27 mouse cellular contexts compared by ENCODE assay signal in genomic region chr3:144625691-144626090, GRCm38 (mm10). TPM values are rescaled to one million over a fixed set of nuclear protein-coding genes. Genes with fewer than 3 reads are reported as not detected.
DNase-seq lines count a peak whose midpoint lies in the region; ATAC-seq lines count a peak whose summit lies in the region.
"Had no signal": no experiment of that assay in that cellular context is flagged by ENCODE, and none has a peak within 500 bp of the region (broad histone marks: within the 10 kb centered on the region; RNA-seq: fewer than 3 reads in every experiment).

No protein-coding gene starts in this region.

- no peaks in the 10 kb centered on the region; the same call in 1 of the 2 replicates for H3K4me1 ChIP-seq in lung, embryonic 16.5 days (replicated peaks; ENCODE audit: control insufficient read depth, insufficient read depth, low read length)
- H3K4me1 ChIP-seq in hindbrain, embryonic 14.5 days (replicated peaks; ENCODE audit: control insufficient read depth, insufficient read depth, low read length), result no peaks in the 10 kb centered on the region
- H3K4me1 ChIP-seq: forebrain, embryonic 12.5 days; hindbrain, embryonic 15.5 days; limb, embryonic 13.5 days; neural tube, embryonic 15.5 days had no signal

- peak; percentile 21 for DNase-seq in adrenal gland, postnatal 14 days
- DNase-seq in adrenal gland, postnatal 4 days (ENCODE audit: low spot score in 2 of 2), result no peak
- peak; percentile 34 for DNase-seq in NIH3T3 (ENCODE audit: low read depth)
- DNase-seq in lung, postnatal 4 days, result peak; percentile 18 to 50
- no peak for DNase-seq in layer of hippocampus, postnatal 25 days (ENCODE audit: extremely low spot score in 1 of 2, low spot score in 1 of 2)
- DNase-seq in hindbrain, embryonic 14.5 days (ENCODE audit: low spot score), result no peak
- DNase-seq: adrenal gland, adult 8-10 months; cerebellum, adult 11-12 months; cerebellum, adult 9-11 months; gastrocnemius, postnatal 10 days; heart, postnatal 10 days; kidney, adult 11 months; kidney, postnatal 14 days; layer of hippocampus, adult 9-11 months; midbrain, embryonic 14.5 days; retina, postnatal 1 day; right cerebral cortex, postnatal 14 days had no signal

- H3K27me3 ChIP-seq in lung, embryonic 16.5 days (ENCODE audit: control insufficient read depth, insufficient read depth, low read depth, low read length), result no peaks in the 10 kb centered on the region
- H3K27me3 ChIP-seq in hindbrain, embryonic 14.5 days (ENCODE audit: control insufficient read depth, insufficient read depth, low read length), result no peaks in the 10 kb centered on the region
- H3K27me3 ChIP-seq: forebrain, embryonic 12.5 days; heart, embryonic 13.5 days; hindbrain, embryonic 15.5 days; limb, embryonic 13.5 days; liver, embryonic 12.5 days; neural tube, embryonic 15.5 days had no signal

- H3K4me2 ChIP-seq in lung, embryonic 16.5 days (ENCODE audit: low read depth, low read length), result no peak overlapping the region
- H3K4me2 ChIP-seq in hindbrain, embryonic 14.5 days (replicated peaks), result no peak overlapping the region
- H3K4me2 ChIP-seq: forebrain, embryonic 12.5 days; heart, embryonic 13.5 days; hindbrain, embryonic 15.5 days; limb, embryonic 13.5 days; liver, embryonic 12.5 days; neural tube, embryonic 15.5 days had no signal

- H3K9ac ChIP-seq in lung, embryonic 16.5 days (ENCODE audit: low read length), result no peak overlapping the region
- H3K9ac ChIP-seq in hindbrain, embryonic 14.5 days, result no peak overlapping the region
- H3K9ac ChIP-seq: forebrain, embryonic 12.5 days; heart, embryonic 13.5 days; hindbrain, embryonic 15.5 days; limb, embryonic 13.5 days; liver, embryonic 12.5 days; neural tube, embryonic 15.5 days had no signal

- ATAC-seq in lung, embryonic 16.5 days (ENCODE audit: low read depth), result peak; percentile 81
- no peak for ATAC-seq in hindbrain, embryonic 14.5 days (ENCODE audit: low FRiP score)
- ATAC-seq: inflammation-experienced regulatory T-cells, adult 6 months; liver, embryonic 12.5 days had no signal

- no peak overlapping the region for H3K27ac ChIP-seq in lung, embryonic 16.5 days (ENCODE audit: low read length)
- no peak overlapping the region for H3K27ac ChIP-seq in hindbrain, embryonic 14.5 days
- H3K27ac ChIP-seq: forebrain, embryonic 12.5 days; heart, embryonic 13.5 days; hindbrain, embryonic 15.5 days; left cerebral cortex, adult 2 months; limb, embryonic 13.5 days; liver, embryonic 12.5 days; macrophage; neural tube, embryonic 15.5 days had no signal

- H3K36me3 ChIP-seq in lung, embryonic 16.5 days (ENCODE audit: control insufficient read depth, insufficient read depth, low read length), result no peaks in the 10 kb centered on the region
- H3K36me3 ChIP-seq in hindbrain, embryonic 14.5 days (replicated peaks; ENCODE audit: control insufficient read depth, insufficient read depth), result no peaks in the 10 kb centered on the region
- H3K36me3 ChIP-seq: forebrain, embryonic 12.5 days; heart, embryonic 13.5 days; hindbrain, embryonic 15.5 days; limb, embryonic 13.5 days; liver, embryonic 12.5 days; neural tube, embryonic 15.5 days had no signal

- no peak overlapping the region for H3K4me3 ChIP-seq in lung, embryonic 16.5 days (ENCODE audit: low read length)
- H3K4me3 ChIP-seq in hindbrain, embryonic 14.5 days (replicated peaks; ENCODE audit: low read length), result no peak overlapping the region
- H3K4me3 ChIP-seq: forebrain, embryonic 12.5 days; heart, embryonic 13.5 days; hindbrain, embryonic 15.5 days; left cerebral cortex, adult 2 months; limb, embryonic 13.5 days; liver, embryonic 12.5 days; neural tube, embryonic 15.5 days had no signal

- no peaks in the 10 kb centered on the region for H3K9me3 ChIP-seq in lung, embryonic 16.5 days (ENCODE audit: control insufficient read depth, low read length)
- no peaks in the 10 kb centered on the region for H3K9me3 ChIP-seq in hindbrain, embryonic 14.5 days (ENCODE audit: control insufficient read depth, low read length)
- H3K9me3 ChIP-seq: forebrain, embryonic 12.5 days; hindbrain, embryonic 15.5 days; neural tube, embryonic 15.5 days had no signal

- 45% methylated on average over 5 of the region's 5 CpGs for WGBS in lung, embryonic 16.5 days
- WGBS in hindbrain, embryonic 14.5 days, result 81% methylated on average over 5 of the region's 5 CpGs

RNA-seq across cellular contexts. Expression of gene Selenof, which starts 55.6 kb away (rescaled TPM):
- total RNA-seq in adrenal gland, postnatal 14 days (2021), result 256 and 261 TPM in 2 replicates
- total RNA-seq in adrenal gland, postnatal 4 days (2021), result 100 to 1,000 TPM; 288 to 291 TPM
- polyA plus RNA-seq in lung, embryonic 16.5 days (2015; fragmentation: Nextera tagmentation; extraction: Ambion mirVana), result 756 and 782 TPM in 2 replicates
- total RNA-seq in layer of hippocampus, postnatal 25 days (2021), result 100 to 1,000 TPM; 233 to 266 TPM
- 461 and 464 TPM in 2 replicates for polyA plus RNA-seq in hindbrain, embryonic 14.5 days (2014; fragmentation: Nextera tagmentation; extraction: Ambion mirVana)

RNA-seq across cellular contexts. Expression of gene Hs2st1, which starts 55.7 kb away (rescaled TPM):
- 16.1 and 18.3 TPM in 2 replicates for total RNA-seq in adrenal gland, postnatal 14 days (2021)
- total RNA-seq in adrenal gland, postnatal 4 days (2021), result 10 to 100 TPM; 27.8 to 31.1 TPM
- polyA plus RNA-seq in lung, embryonic 16.5 days (2015; fragmentation: Nextera tagmentation; extraction: Ambion mirVana), result 10.9 and 14.5 TPM in 2 replicates
- total RNA-seq in layer of hippocampus, postnatal 25 days (2021), result 10 to 100 TPM; 40.1 to 47.9 TPM
- 15.2 and 17.0 TPM in 2 replicates for polyA plus RNA-seq in hindbrain, embryonic 14.5 days (2014; fragmentation: Nextera tagmentation; extraction: Ambion mirVana)

Comparison
In these comparisons a context has a peak if more than half of its experiments do, and no peak if none do; other contexts are left out.
1. DNase-seq: peak in adrenal gland, postnatal 14 days (single experiment), NIH3T3 (single experiment) and lung, postnatal 4 days (2 of 2); none in adrenal gland, postnatal 4 days (0 of 2), layer of hippocampus, postnatal 25 days (0 of 2) and hindbrain, embryonic 14.5 days (single experiment).